Mouse (Mus musculus) T-helper 1 cell (primary cell): Measurements from ENCODE around the gene Magea5.

ENCODE experiments used
- in situ Hi-C: fragments of 300-600 bp; cut with MboI, MseI; formaldehyde crosslinking; loops from one replicate; pipeline ENCODE4 v1.15.1; 2025; ENCODE audit warnings: high pct_unique_total_duplicates

Magea5 gene

GRCm38 (mm10) chrX:155063045-155063444 is at the start of gene Magea5:
TSS of gene Magea5 (minus strand) at chrX:155063145.
- in situ Hi-C loops, result loop anchor here (5.0 kb wide), 1 partner anchor 66 kb away; the partner anchor contains the start of gene Magea8

- in situ Hi-C loops, result no loop called here
Measured at GRCm38 (mm10) chrX:155098024-155098423, 35.1 kb upstream of the Magea5 start.

- in situ Hi-C loops, result loop anchor here (5.0 kb wide), 1 partner anchor 61 kb away; no protein-coding TSS in a partner anchor
Measured at GRCm38 (mm10) chrX:155093566-155093965, 30.6 kb upstream of the Magea5 start, which contains the start of gene Magea2. TSS of gene Magea2 (minus strand) at chrX:155093666.

- in situ Hi-C loops, result loop anchor here (5.0 kb wide), 1 partner anchor 57 kb away; no protein-coding TSS in a partner anchor
Measured at GRCm38 (mm10) chrX:155089693-155090092, 26.7 kb upstream of the Magea5 start, which contains the start of gene Magea1. TSS of gene Magea1 (minus strand) at chrX:155089793.
